Mouse (Mus musculus) ES-Bruce4 (cell line): ENCODE results near the gene Cwc25. TPM values are rescaled to one million over a fixed set of nuclear protein-coding genes. Genes with fewer than 3 reads are reported as not detected.

Experiments
- H3K27ac ChIP-seq: 2 replicates; pipeline ENCODE4 v1.5.1; 2012; ENCODE audit warnings: low read length, inconsistent platforms; ENCODE audit not compliant: insufficient read depth
- H3K27me3 ChIP-seq: 2 replicates; pipeline ENCODE4 v1.6.1; 2012; ENCODE audit warnings: mild to moderate bottlenecking, low read length, inconsistent platforms; ENCODE audit not compliant: control insufficient read depth, poor library complexity, insufficient read depth, severe bottlenecking
- H3K36me3 ChIP-seq: 2 replicates; pipeline ENCODE4 v1.6.1; 2012; ENCODE audit warnings: inconsistent platforms, mild to moderate bottlenecking, low read length, moderate library complexity; ENCODE audit not compliant: control insufficient read depth, poor library complexity, insufficient read depth, severe bottlenecking
- H3K4me1 ChIP-seq: one replicate; pipeline ENCODE4 v1.8.1; 2011; ENCODE audit warnings: low read length; ENCODE audit not compliant: control insufficient read depth, insufficient read depth
- H3K4me3 ChIP-seq: 2 replicates; pipeline ENCODE4 v1.5.1; 2011; ENCODE audit warnings: low read depth, mild to moderate bottlenecking, low read length
- H3K9ac ChIP-seq: 2 replicates; pipeline ENCODE4 v1.6.1; 2012; ENCODE audit warnings: low read depth, mild to moderate bottlenecking, inconsistent platforms; ENCODE audit not compliant: poor library complexity, severe bottlenecking
- H3K9me3 ChIP-seq: replicated peaks from 2 replicates; pipeline ENCODE4 v1.6.1; 2012; ENCODE audit warnings: mild to moderate bottlenecking, low read length, inconsistent platforms; ENCODE audit not compliant: control insufficient read depth, poor library complexity, insufficient read depth, severe bottlenecking
- CTCF ChIP-seq: IDR thresholded peaks from one replicate; pipeline ENCODE4 v1.8.1; 2011; ENCODE audit warnings: low read depth, low read length
- EP300 ChIP-seq: IDR thresholded peaks from 2 replicates; pipeline ENCODE4 v1.6.1; 2011; ENCODE audit warnings: low read depth, low read length; ENCODE audit not compliant: insufficient read depth
- POLR2A ChIP-seq: IDR thresholded peaks from one replicate; pipeline ENCODE4 v1.8.1; 2011; ENCODE audit warnings: low read length; ENCODE audit not compliant: insufficient read depth
- polyA plus RNA-seq: library from polyadenylated mRNA; stranded (reverse); fragments of >200 nt; gene quantifications from 2 replicates; pipeline ENCODE4 v1.2.4, GENCODE M21; 2011; ENCODE audit warnings: low read depth; ENCODE audit not compliant: missing spikeins, insufficient read depth, insufficient read length

Cwc25 gene
- polyA plus RNA-seq, 1 experiment: 14.5 TPM

DNA sequence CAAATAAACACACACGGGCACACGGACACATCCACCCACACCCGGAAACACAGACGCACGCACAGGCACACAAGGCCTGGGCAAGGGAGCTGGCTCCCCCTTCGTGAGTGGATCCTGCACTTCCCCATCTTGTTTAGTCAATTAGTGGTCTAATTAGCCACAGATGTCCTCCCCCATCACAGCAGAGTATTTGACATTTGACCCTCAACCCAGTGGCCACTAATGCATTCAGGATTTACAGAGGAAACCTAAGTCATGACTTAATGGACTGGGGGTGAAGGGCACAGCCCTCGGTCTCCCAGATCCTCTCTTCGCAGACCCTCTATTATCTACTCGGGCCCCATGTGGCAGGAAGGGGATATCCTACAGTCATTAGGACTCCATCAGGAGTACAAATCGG lies 32.7 kb downstream of the Cwc25 start:
- TF ChIP-seq POLR2A (no peak), CTCF (no peak), EP300 (no peak)
- Histone ChIP-seq H3K27ac (no peak overlapping the region), H3K9ac (no peak overlapping the region), H3K4me3 (no peak overlapping the region), H3K27me3 (no peaks in the 10 kb centered on the region), H3K9me3 (no peaks in the 10 kb centered on the region), H3K36me3 (peaks cover 7% of the 10 kb centered on the region; the same call in 1 of the 2 replicates), H3K4me1 (peaks cover 5% of the 10 kb centered on the region)

DNA sequence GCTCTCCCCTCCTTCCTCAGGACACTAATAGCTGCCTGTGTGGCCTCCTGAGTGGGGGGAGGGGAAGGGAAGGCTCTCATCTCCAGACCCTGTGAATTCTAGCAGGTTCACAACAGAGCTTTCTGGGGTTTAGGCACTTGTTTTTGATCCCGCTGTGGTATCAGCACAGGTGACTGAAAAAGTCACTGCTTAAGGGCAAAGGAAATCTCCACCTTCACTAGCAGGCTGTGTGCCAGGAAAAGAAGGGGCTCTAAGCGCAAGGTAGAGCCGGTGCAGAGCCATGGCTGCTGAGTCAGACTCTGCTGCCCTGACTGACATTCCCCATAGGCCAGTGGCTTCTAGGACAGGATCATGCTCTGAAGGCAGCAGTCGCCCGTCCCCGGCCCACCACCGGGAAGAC lies 37.6 kb downstream of the Cwc25 start:
- no peak for TF ChIP-seq EP300
- no peak for TF ChIP-seq POLR2A
- no peak for TF ChIP-seq CTCF
- Histone ChIP-seq H3K9me3 (no peaks in the 10 kb centered on the region), H3K4me3 (no peak overlapping the region), H3K4me1 (peaks cover 5% of the 10 kb centered on the region), H3K27ac (no peak overlapping the region), H3K36me3 (peaks cover 24% of the 10 kb centered on the region), H3K27me3 (no peaks in the 10 kb centered on the region), H3K9ac (no peak overlapping the region)

DNA sequence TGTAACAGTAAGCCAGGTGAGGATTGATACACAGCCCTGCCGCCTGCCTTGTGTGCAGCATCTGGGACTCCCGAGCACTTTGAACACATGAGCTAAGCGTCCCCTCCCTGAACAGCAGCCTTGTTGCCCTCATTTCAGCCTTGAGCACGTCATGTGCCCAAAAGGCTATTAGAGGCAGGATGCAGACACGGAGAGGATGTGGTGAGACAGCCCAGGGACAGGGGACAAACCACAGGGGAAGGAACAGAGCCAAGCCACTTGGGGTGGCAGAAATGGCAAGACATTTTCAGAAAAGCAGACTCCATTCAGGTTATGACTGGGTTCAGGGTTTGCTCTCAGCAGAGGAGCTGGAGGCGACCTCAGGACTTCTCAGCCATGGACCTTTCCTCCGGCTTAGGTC lies 38.0 kb downstream of the Cwc25 start:
- Histone ChIP-seq H3K9ac (no peak overlapping the region), H3K4me1 (peaks cover 5% of the 10 kb centered on the region), H3K27me3 (no peaks in the 10 kb centered on the region), H3K4me3 (no peak overlapping the region), H3K9me3 (no peaks in the 10 kb centered on the region), H3K27ac (no peak overlapping the region), H3K36me3 (peaks cover 24% of the 10 kb centered on the region)
- TF ChIP-seq CTCF (no peak), EP300 (no peak), POLR2A (no peak)

DNA sequence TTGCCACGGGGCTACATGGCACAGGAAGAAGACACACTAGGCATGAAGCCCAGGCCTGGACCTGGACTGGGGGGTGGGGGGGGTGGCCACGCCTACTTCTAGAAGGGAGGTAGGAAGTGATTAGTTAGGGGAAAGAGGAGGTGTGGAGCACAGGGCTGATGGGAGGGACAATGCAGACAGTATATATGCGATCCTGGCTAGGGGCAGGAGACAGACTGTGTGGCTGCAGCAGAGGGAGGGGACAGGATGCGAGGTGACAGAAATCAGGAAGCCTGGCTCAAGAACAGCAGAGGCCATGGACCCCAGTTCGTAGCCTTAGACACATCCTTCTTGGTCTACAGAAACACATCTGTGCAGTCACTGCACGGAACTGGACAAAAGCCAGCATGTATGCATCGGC lies 42.6 kb downstream of the Cwc25 start:
- Histone ChIP-seq H3K36me3 (peaks cover 42% of the 10 kb centered on the region), H3K4me3 (no peak overlapping the region), H3K27ac (no peak overlapping the region), H3K27me3 (no peaks in the 10 kb centered on the region), H3K9ac (no peak overlapping the region), H3K4me1 (no peaks in the 10 kb centered on the region), H3K9me3 (no peaks in the 10 kb centered on the region)
- TF ChIP-seq POLR2A (no peak), CTCF (no peak), EP300 (no peak)

DNA sequence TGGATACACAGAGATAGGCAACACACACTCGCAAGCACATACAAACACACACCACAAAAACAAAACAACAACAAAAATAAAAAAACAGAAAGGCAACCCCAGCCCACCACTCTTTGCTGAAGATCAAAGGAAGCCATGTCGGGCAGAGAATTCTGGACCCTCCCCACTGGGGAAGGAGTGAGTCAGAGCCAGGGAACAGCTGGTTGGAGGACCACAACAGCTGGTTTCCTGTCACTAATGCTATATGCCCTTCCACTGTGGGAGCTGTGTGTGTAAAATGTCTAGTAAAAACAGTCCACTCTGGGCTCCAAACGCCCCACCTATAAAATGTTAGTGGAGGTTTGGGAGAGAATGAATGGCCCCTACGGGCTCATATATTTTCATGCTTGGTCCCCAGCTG lies 45.0 kb downstream of the Cwc25 start:
- Histone ChIP-seq H3K27me3 (no peaks in the 10 kb centered on the region), H3K27ac (no peak overlapping the region), H3K4me3 (no peak overlapping the region), H3K4me1 (no peaks in the 10 kb centered on the region), H3K9ac (no peak overlapping the region), H3K9me3 (no peaks in the 10 kb centered on the region), H3K36me3 (peaks cover 47% of the 10 kb centered on the region)
- no peak for TF ChIP-seq CTCF
- no peak for TF ChIP-seq POLR2A
- TF ChIP-seq EP300: no peak

DNA sequence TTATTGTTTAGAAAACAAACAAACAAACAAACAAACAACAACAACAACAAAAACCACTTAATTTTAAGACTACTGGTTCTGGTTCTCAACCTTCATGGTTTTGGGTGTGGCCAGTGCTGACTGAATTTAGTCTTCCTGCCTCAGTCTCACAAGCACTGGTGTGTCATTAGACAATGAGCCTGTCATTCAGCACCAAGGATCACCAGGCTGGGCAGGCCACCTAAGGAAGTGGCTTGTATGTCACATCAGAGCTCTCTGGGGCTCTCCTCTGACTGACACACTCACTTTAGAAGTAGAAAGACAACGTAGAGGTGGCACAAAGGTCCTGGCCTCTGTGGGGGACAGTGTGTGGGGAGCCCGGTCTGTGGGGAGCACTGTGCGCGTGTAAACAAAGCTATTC lies 47.3 kb downstream of the Cwc25 start:
- Histone ChIP-seq H3K36me3 (peaks cover 40% of the 10 kb centered on the region), H3K9me3 (no peaks in the 10 kb centered on the region), H3K27ac (no peak overlapping the region), H3K9ac (no peak overlapping the region), H3K4me3 (no peak overlapping the region), H3K27me3 (no peaks in the 10 kb centered on the region), H3K4me1 (no peaks in the 10 kb centered on the region)
- TF ChIP-seq EP300: no peak
- no peak for TF ChIP-seq CTCF
- no peak for TF ChIP-seq POLR2A
